Mouse (Mus musculus): ENCODE data around the gene Fbxl15.

Fbxl15 gene

GRCm38 (mm10) chr19:46308706-46309435 lies 19.1 kb upstream of the Fbxl15 start:
- DNase-seq (ENCODE audit: low read depth) = peak; percentile 87

GRCm38 (mm10) chr19:46309651-46310305 lies 18.2 kb upstream of the Fbxl15 start:
- DNase-seq (ENCODE audit: low read depth) = no peak

- no peak for DNase-seq (ENCODE audit: low read depth)
Observed at GRCm38 (mm10) chr19:46310312-46310865, 17.6 kb upstream of the Fbxl15 start.

- DNase-seq (ENCODE audit: low read depth) = no peak
Observed at GRCm38 (mm10) chr19:46311341-46311740, 16.6 kb upstream of the Fbxl15 start.

GRCm38 (mm10) chr19:46312566-46312965 lies 15.4 kb upstream of the Fbxl15 start:
- no peak for DNase-seq (ENCODE audit: low read depth)

GRCm38 (mm10) chr19:46313116-46313515 lies 14.9 kb upstream of the Fbxl15 start:
- DNase-seq (ENCODE audit: low read depth) = no peak

- no peak for DNase-seq (ENCODE audit: low read depth)
Observed at GRCm38 (mm10) chr19:46313591-46313990, 14.4 kb upstream of the Fbxl15 start.

GRCm38 (mm10) chr19:46314151-46314601 lies 13.8 kb upstream of the Fbxl15 start:
- no peak for DNase-seq (ENCODE audit: low read depth)

- no peak for DNase-seq (ENCODE audit: low read depth)
Observed at GRCm38 (mm10) chr19:46314872-46315742, 12.9 kb upstream of the Fbxl15 start.

GRCm38 (mm10) chr19:46315752-46316610 lies 12.0 kb upstream of the Fbxl15 start:
- no peak for DNase-seq (ENCODE audit: low read depth)

GRCm38 (mm10) chr19:46316846-46317545 lies 11.0 kb upstream of the Fbxl15 start:
- DNase-seq (ENCODE audit: low read depth) = no peak

- DNase-seq (ENCODE audit: low read depth) = no peak
Observed at GRCm38 (mm10) chr19:46317546-46317885, 10.5 kb upstream of the Fbxl15 start.

- no peak for DNase-seq (ENCODE audit: low read depth)
Observed at GRCm38 (mm10) chr19:46318031-46318471, 9.9 kb upstream of the Fbxl15 start.

- DNase-seq (ENCODE audit: low read depth) = no peak
Observed at GRCm38 (mm10) chr19:46318586-46319378, 9.2 kb upstream of the Fbxl15 start.

- no peak for DNase-seq (ENCODE audit: low read depth)
Observed at GRCm38 (mm10) chr19:46320076-46320785, 7.8 kb upstream of the Fbxl15 start.

- DNase-seq (ENCODE audit: low read depth) = no peak
Observed at GRCm38 (mm10) chr19:46321101-46321943, 6.7 kb upstream of the Fbxl15 start.

GRCm38 (mm10) chr19:46322144-46322995 lies 5.6 kb upstream of the Fbxl15 start:
- no peak for DNase-seq (ENCODE audit: low read depth)

Data from c-Kit-positive CD71-negative TER-119-negative erythroid progenitor cells, embryonic 14.5 days (primary cell).